Mouse (Mus musculus) cerebellum, adult 9-10 months (tissue): Measurements from ENCODE around the gene Clca3a1.
"Not testable (repeated sequence)": the region's sequence is repeated elsewhere in the genome, so short reads cannot be mapped to it uniquely, and the experiment has no call there.

ENCODE experiments used
- DNase-seq: peaks from one replicate; pipeline ENCODE4 v3.0.0; 2022

Gene Clca3a1

GRCm38 (mm10) chr3:144760592-144761309 is at the start of gene Clca3a1:
Gene Clca3a1 (minus strand): TSS chr3:144760977.
- DNase-seq = no peak

DNA sequence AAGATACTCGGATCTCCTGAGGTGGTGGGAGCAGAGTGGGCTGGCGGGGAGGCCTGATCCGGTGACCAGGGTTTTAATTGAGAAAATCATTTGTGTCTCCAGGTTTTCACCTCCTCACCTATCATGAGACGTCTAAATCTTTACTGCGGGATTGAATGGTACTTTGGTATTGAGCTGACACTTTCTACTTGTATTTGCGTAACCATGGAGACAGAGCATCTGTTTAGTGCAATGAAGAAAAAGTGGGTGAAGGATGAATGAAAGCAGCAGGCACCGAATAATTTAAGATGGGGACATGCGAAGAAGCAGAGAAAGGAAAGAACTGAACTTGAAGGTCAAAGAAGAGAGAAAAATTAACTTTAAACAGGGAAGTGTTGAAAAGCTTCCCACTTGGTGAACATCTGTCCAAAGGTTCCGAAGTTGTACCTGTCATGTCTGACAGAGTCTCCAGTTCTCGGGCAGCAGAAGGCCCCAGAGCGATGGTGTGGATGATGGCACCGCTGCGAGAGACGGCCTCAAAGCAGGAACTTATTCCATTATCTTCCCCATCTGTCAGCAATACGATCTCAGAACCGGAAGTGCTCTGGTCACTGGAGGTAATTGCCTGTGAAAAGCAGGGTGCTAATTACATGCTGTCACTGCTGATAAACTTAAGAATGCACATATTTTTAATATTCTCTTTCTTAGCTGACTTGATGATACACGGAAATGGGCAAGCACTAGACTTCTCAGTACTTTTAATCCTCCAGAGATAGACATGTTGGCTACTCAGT is 47.6 kb upstream of the Clca3a1 start:
- DNase-seq = not testable (repeated sequence)

GRCm38 (mm10) chr3:144806626-144807025 is 45.8 kb upstream of the Clca3a1 start:
- not testable (repeated sequence) for DNase-seq

DNA sequence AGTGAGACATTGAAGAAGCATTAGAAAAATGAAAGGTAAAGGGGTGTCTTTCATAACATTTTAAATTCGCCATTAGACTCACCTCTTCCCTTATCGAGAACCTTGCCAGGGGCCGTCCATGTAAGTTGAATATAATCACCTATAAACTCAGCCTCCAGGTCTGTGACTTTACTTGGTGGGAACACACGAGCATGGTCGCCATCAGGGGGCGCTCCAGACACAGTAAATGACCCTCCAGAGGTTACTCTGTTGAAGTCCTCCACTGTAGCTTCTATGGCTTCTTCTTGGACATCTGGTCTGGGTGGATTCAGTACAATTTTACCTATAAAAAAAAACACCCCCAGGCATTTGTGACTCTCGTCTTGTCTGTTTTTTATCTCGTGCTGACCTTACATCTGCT is 41.1 kb upstream of the Clca3a1 start:
- no peak for DNase-seq

GRCm38 (mm10) chr3:144785181-144786148 is 24.7 kb upstream of the Clca3a1 start:
- DNase-seq = no peak

- DNase-seq = no peak
Measured at GRCm38 (mm10) chr3:144765161-144765560, 4.4 kb upstream of the Clca3a1 start.

- DNase-seq = no peak
Measured at GRCm38 (mm10) chr3:144761454-144761853, 677 bp upstream of the Clca3a1 start.

DNA sequence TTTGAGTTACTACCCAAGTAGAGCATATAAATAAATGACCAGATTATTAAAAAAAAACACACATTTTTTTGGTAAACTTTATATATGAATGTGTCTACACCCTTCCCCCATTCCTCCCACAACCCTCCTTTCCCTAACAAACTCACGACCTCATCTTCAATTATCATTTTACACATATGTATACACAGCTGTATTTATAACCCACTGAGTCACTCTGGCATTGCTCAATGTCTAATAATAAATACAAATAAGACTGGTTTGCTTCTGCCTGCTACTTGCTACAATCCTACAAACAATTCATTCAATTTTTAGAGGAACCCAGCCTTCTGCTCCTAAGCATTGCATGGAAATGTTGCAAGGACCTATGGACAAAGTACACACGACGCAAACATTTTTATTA is 1.1 kb downstream of the Clca3a1 start:
- no peak for DNase-seq

GRCm38 (mm10) chr3:144756103-144756502 is 4.7 kb downstream of the Clca3a1 start:
- DNase-seq = not testable (repeated sequence)

GRCm38 (mm10) chr3:144753120-144753519 is 7.7 kb downstream of the Clca3a1 start:
- DNase-seq = peak; percentile 8

DNA sequence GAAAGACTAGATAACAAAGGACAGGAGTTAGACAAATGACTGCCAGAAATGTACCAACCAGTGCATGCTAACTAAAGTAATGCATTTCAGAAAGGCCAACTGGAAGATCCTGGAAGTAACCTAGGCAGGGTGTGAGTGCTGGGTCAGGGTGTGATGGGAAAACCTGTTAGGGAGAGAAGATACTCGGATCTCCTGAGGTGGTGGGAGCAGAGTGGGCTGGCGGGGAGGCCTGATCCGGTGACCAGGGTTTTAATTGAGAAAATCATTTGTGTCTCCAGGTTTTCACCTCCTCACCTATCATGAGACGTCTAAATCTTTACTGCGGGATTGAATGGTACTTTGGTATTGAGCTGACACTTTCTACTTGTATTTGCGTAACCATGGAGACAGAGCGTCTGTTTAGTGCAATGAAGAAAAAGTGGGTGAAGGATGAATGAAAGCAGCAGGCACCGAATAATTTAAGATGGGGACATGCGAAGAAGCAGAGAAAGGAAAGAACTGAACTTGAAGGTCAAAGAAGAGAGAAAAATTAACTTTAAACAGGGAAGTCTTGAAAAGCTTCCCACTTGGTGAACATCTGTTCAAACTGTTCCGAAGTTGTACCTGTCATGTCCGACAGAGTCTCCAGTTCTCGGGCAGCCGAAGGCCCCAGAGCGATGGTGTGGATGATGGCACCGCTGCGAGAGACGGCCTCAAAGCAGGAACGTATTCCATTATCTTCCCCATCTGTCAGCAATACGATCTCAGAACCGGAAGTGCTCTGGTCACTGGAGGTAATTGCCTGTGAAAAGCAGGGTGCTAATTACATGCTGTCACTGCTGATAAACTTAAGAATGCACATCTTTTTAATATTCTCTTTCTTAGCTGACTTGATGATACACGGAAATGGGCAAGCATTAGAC is 11.5 kb downstream of the Clca3a1 start:
- DNase-seq = not testable (repeated sequence)

DNA sequence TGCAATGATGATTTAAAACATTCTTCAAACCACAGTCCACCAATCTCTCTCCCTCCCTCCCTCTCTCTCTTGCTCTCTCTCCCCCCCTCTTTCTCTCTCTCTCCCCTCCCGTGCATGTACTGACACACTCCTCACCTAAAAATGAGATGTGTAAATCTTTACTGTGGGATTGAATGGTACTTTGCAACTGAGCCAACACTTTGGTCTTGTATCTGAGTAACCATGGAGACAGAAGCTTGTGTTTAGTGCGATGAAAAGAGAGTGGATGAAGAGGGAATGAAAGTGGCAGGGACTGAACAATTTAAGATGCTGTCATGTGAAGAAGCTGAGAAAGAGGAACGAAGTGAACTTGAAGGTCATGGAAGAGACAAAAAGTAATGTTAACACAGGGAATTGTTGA is 13.1 kb downstream of the Clca3a1 start:
- DNase-seq = not testable (repeated sequence)

GRCm38 (mm10) chr3:144738396-144738795 is 22.4 kb downstream of the Clca3a1 start:
- DNase-seq = not testable (repeated sequence)

- DNase-seq = no peak
Measured at GRCm38 (mm10) chr3:144736831-144737230, 23.9 kb downstream of the Clca3a1 start.

- peak; percentile 73 for DNase-seq
Measured at GRCm38 (mm10) chr3:144723455-144723854, 37.3 kb downstream of the Clca3a1 start.

- DNase-seq = not testable (repeated sequence)
Measured at GRCm38 (mm10) chr3:144722566-144722965, 38.2 kb downstream of the Clca3a1 start.

GRCm38 (mm10) chr3:144721860-144722256 is 38.9 kb downstream of the Clca3a1 start:
- DNase-seq = no peak

DNA sequence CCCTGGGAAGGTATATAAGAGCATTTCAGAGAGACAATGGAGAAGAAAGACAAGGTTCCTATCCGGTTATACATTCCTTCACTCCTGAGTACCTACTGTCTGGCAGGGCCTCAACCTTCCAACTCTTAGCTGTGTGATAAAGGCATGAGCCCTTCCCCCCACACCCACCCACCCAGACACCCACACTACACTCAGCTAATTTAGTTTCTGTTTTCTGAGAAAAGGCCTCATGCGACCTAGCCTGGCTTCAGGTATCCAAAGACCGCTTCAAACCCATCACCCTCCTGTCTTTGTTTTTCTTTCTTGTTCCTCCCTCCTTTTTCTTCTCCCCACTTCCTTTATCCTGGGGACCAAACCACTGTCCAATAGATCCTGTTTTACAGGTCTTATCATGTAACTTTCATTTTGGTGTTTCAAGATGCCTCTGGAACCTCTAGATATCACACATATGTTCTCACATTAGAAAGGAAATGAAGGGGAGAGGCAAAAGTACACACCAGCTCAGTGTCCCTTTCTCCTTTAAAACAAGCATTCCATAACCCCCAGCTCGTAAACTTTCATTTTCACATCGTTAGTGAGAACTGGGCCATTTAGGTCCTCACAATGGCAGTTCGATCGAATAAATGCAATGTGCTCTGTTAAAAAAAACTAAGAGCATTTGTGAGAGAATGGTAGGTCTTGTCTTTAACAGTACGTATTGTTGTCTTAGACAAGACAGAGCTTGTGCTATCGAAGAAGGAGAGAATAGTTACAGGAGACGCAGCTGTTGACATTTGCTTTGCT is 39.5 kb downstream of the Clca3a1 start:
- DNase-seq = peak; percentile 36

GRCm38 (mm10) chr3:144719901-144720747 is 40.7 kb downstream of the Clca3a1 start, which contains the start of gene Sh3glb1:
Gene Sh3glb1 (minus strand): TSS chr3:144720335.
- peak; percentile 96 for DNase-seq
